In the genomic region with DNA sequence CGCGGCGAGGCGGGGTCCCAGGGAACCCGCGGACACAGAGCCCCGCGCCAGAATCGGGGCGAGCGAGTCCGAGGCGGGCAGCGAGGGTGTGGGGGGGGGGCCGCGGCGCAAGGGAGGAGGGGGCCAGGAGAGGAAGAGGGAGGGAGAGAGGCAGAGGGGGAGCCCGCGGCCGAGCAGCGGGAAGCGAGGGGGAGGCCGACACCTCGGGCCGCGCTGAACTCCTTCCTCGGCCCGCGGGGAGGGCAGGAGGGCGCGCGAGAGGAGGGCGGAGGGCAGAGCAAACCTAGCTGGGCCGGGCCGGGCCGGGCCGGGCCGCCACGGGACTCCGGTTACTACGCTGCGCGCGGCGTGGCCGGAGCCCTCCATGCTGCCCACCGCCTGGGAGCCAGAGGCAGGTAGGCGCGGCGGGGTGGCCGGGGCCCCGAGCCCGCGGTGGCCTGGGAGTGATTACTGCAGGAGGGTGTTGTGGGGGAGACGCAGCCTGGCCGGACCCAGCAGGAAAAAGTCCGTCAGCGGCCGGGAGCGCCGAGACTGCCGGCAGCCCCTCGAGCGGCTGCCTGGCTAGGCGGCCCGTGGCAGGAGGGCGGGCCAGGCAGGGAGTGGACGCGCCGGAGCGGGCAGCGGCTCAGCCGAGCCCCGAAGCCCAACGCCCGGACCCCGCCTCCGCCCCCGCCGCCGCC, we compare ENCODE assay signal across 8 mouse cellular contexts. TPM values are rescaled to one million over a fixed set of nuclear protein-coding genes. Genes with fewer than 3 reads are reported as not detected.
DNase-seq lines count a peak whose midpoint lies in the region; ATAC-seq and TF ChIP-seq lines count a peak whose summit lies in the region.
"Had no signal": no experiment of that assay in that cellular context is flagged by ENCODE, and none has a peak within 500 bp of the region (broad histone marks: within the 10 kb centered on the region; RNA-seq: fewer than 3 reads in every experiment).

No protein-coding gene starts in this region.

- in situ Hi-C loops in ES-E14 (cut with MboI; ENCODE audit: low sequenced_read_pairs in 2 of 2, unreplicated experiment in 2 of 2) = no loop called here

- under 1% methylated on average over 42 of the region's 81 CpGs for WGBS in forebrain, embryonic 13.5 days
- WGBS in kidney, embryonic 15.5 days = under 1% methylated on average over 58 of the region's 81 CpGs

- peak overlapping the region; percentile 74 for H3K9ac ChIP-seq in ES-E14 (ENCODE audit: insufficient read depth, low read depth, low read length, poor library complexity, severe bottlenecking)
- H3K9ac ChIP-seq in forebrain, embryonic 13.5 days = peak overlapping the region; percentile 77
- H3K9ac ChIP-seq in kidney, embryonic 15.5 days = peak overlapping the region; percentile 85

- peaks cover 62% of the 10 kb centered on the region for H3K27me3 ChIP-seq in forebrain, embryonic 13.5 days
- peaks cover 5% of the 10 kb centered on the region; the same call in 1 of the 2 replicates for H3K27me3 ChIP-seq in kidney, embryonic 15.5 days

- H3K9me3 ChIP-seq in ES-E14 (ENCODE audit: control insufficient read depth, insufficient read depth, low read depth, low read length) = no peaks in the 10 kb centered on the region
- no peaks in the 10 kb centered on the region for H3K9me3 ChIP-seq in forebrain, embryonic 13.5 days (replicated peaks)
- no peaks in the 10 kb centered on the region for H3K9me3 ChIP-seq in kidney, embryonic 15.5 days (replicated peaks)

- ATAC-seq in forebrain, embryonic 13.5 days = peak; percentile 27; the same call in 1 of the 2 replicates
- ATAC-seq in kidney, embryonic 15.5 days (replicated peaks; ENCODE audit: low FRiP score) = peak; percentile 50
- ATAC-seq in megakaryocyte, adult 5-6 weeks (ENCODE audit: poor library complexity, severe bottlenecking) = peak; percentile 51

- H3K4me2 ChIP-seq in forebrain, embryonic 13.5 days = peak overlapping the region; percentile 99
- peak overlapping the region; percentile 84 for H3K4me2 ChIP-seq in kidney, embryonic 15.5 days

- intact Hi-C loops in left cerebral cortex, postnatal 36 days (cut with DNase I) = no loop called here

- DNase-seq in CD4-positive helper T cell, adult 2 months (ENCODE audit: low read depth, low spot score) = peak; percentile 51
- DNase-seq in ES-E14 (ENCODE audit: low read depth, low spot score) = no peak
- no peak for DNase-seq in left cerebral cortex, postnatal 36 days (ENCODE audit: low spot score in 2 of 2)
- DNase-seq in layer of hippocampus, adult 11-12 months (ENCODE audit: low spot score) = no peak

- peak overlapping the region; percentile 67 to 84 for H3K4me3 ChIP-seq in ES-E14 (ENCODE audit: insufficient read depth in 1 of 2, low read depth in 1 of 2, low read length in 2 of 2, poor library complexity in 1 of 2, severe bottlenecking in 1 of 2)
- H3K4me3 ChIP-seq in forebrain, embryonic 13.5 days = peak overlapping the region; percentile 59
- H3K4me3 ChIP-seq in kidney, embryonic 15.5 days (replicated peaks) = peak overlapping the region; percentile 66

- no peak overlapping the region for H3K27ac ChIP-seq in ES-E14 (ENCODE audit: insufficient read depth, low read depth, low read length, poor library complexity, severe bottlenecking)
- H3K27ac ChIP-seq in forebrain, embryonic 13.5 days = no peak overlapping the region
- peak overlapping the region; percentile 94 for H3K27ac ChIP-seq in kidney, embryonic 15.5 days

- H3K4me1 ChIP-seq in ES-E14 (ENCODE audit: control insufficient read depth in 2 of 2, insufficient read depth in 2 of 2, low read length in 2 of 2, poor library complexity in 1 of 2) = peaks cover 2 to 14% of the 10 kb centered on the region in 2 experiments; a peak in 3 of 4 replicates
- H3K4me1 ChIP-seq in forebrain, embryonic 13.5 days = peaks cover 44% of the 10 kb centered on the region
- H3K4me1 ChIP-seq in kidney, embryonic 15.5 days = peaks cover 78% of the 10 kb centered on the region

- no peaks in the 10 kb centered on the region for H3K36me3 ChIP-seq in ES-E14 (ENCODE audit: control insufficient read depth, insufficient read depth, low read length, poor library complexity, severe bottlenecking)
- H3K36me3 ChIP-seq in forebrain, embryonic 13.5 days (ENCODE audit: poor library complexity, severe bottlenecking) = no peaks in the 10 kb centered on the region
- no peaks in the 10 kb centered on the region for H3K36me3 ChIP-seq in kidney, embryonic 15.5 days

TF ChIP-seq in ES-E14, 5 proteins besides CTCF, POLR2A, EP300 and RAD21:
- TF ChIP-seq MAFK (IDR thresholded peaks at IDR 0.05; ENCODE audit: insufficient read depth, low read depth, low read length) (no peak), ZNF384 (IDR thresholded peaks at IDR 0.05; ENCODE audit: low read depth, low read length) (no peak), ZC3H11A (IDR thresholded peaks at IDR 0.05; ENCODE audit: borderline replicate concordance, low read depth, low read length) (no peak), CHD2 (IDR thresholded peaks at IDR 0.05; ENCODE audit: low read depth, low read length) (no peak), HCFC1 (IDR thresholded peaks at IDR 0.05; ENCODE audit: borderline replicate concordance, insufficient read depth, low read length) (no peak)
TF ChIP-seq in ES-E14: peak in this region for 0.

RNA-seq across cellular contexts. Expression of gene AC109138.7, which starts 0.8 kb away (rescaled TPM):
- not detected in 2 replicates for total RNA-seq in ES-E14 (2012; rRNA removed)
- polyA plus RNA-seq in forebrain, embryonic 13.5 days (2015; fragmentation: Nextera tagmentation; extraction: Ambion mirVana) = not detected in 2 replicates
- polyA plus RNA-seq in kidney, embryonic 15.5 days (2015; fragmentation: Nextera tagmentation; extraction: Ambion mirVana) = not detected in 2 replicates
- total RNA-seq in megakaryocyte, adult 5-6 weeks (2015) = not detected in 2 replicates
- not detected in 2 replicates for total RNA-seq in megakaryocyte, adult 5-6 weeks (2017)
- not detected for total RNA-seq in left cerebral cortex, postnatal 36 days (2021)
- polyA plus RNA-seq: gonadal fat pad, adult 2 months had no signal

RNA-seq across cellular contexts. Expression of gene Clcf1, which starts 0.9 kb away (rescaled TPM):
- total RNA-seq in ES-E14 (2012; rRNA removed) = 2.2 and 2.7 TPM in 2 replicates
- 0.63 and 0.76 TPM in 2 replicates for polyA plus RNA-seq in forebrain, embryonic 13.5 days (2015; fragmentation: Nextera tagmentation; extraction: Ambion mirVana)
- 5.1 and 6.8 TPM in 2 replicates for polyA plus RNA-seq in kidney, embryonic 15.5 days (2015; fragmentation: Nextera tagmentation; extraction: Ambion mirVana)
- total RNA-seq in megakaryocyte, adult 5-6 weeks (2015) = 1.4 and 2.9 TPM in 2 replicates
- 0.40 and 2.2 TPM in 2 replicates for total RNA-seq in megakaryocyte, adult 5-6 weeks (2017)
- total RNA-seq in left cerebral cortex, postnatal 36 days (2021) = 1 to 10 TPM in 1 of 2 experiments, under 1 TPM in 1; 0.84 to 1.2 TPM

RNA-seq across cellular contexts. Expression of gene Rad9a, which starts 13.4 kb away (rescaled TPM):
- total RNA-seq in ES-E14 (2012; rRNA removed) = 33.1 and 42.1 TPM in 2 replicates
- polyA plus RNA-seq in forebrain, embryonic 13.5 days (2015; fragmentation: Nextera tagmentation; extraction: Ambion mirVana) = 28.9 and 34.7 TPM in 2 replicates
- polyA plus RNA-seq in kidney, embryonic 15.5 days (2015; fragmentation: Nextera tagmentation; extraction: Ambion mirVana) = 37.2 and 38.2 TPM in 2 replicates
- total RNA-seq in megakaryocyte, adult 5-6 weeks (2015) = 32.8 and 36.7 TPM in 2 replicates
- total RNA-seq in megakaryocyte, adult 5-6 weeks (2017) = 21.4 and 22.8 TPM in 2 replicates
- total RNA-seq in left cerebral cortex, postnatal 36 days (2021) = 10 to 100 TPM in 1 of 2 experiments, 1 to 10 TPM in 1; 6.1 to 10.8 TPM

RNA-seq across cellular contexts. Expression of gene Pold4, which starts 16.8 kb away (rescaled TPM):
- 6.2 and 8.7 TPM in 2 replicates for total RNA-seq in ES-E14 (2012; rRNA removed)
- polyA plus RNA-seq in forebrain, embryonic 13.5 days (2015; fragmentation: Nextera tagmentation; extraction: Ambion mirVana) = 13.1 and 14.2 TPM in 2 replicates
- polyA plus RNA-seq in kidney, embryonic 15.5 days (2015; fragmentation: Nextera tagmentation; extraction: Ambion mirVana) = 23.2 and 27.4 TPM in 2 replicates
- total RNA-seq in megakaryocyte, adult 5-6 weeks (2015) = 98.9 and 105 TPM in 2 replicates
- 102 and 122 TPM in 2 replicates for total RNA-seq in megakaryocyte, adult 5-6 weeks (2017)
- total RNA-seq in left cerebral cortex, postnatal 36 days (2021) = 10 to 100 TPM; 15.9 to 17.8 TPM

RNA-seq across cellular contexts. Expression of gene Ppp1ca, which starts 23.0 kb away (rescaled TPM):
- 407 and 426 TPM in 2 replicates for total RNA-seq in ES-E14 (2012; rRNA removed)
- 664 and 700 TPM in 2 replicates for polyA plus RNA-seq in forebrain, embryonic 13.5 days (2015; fragmentation: Nextera tagmentation; extraction: Ambion mirVana)
- 953 and 971 TPM in 2 replicates for polyA plus RNA-seq in kidney, embryonic 15.5 days (2015; fragmentation: Nextera tagmentation; extraction: Ambion mirVana)
- 496 and 536 TPM in 2 replicates for total RNA-seq in megakaryocyte, adult 5-6 weeks (2015)
- total RNA-seq in megakaryocyte, adult 5-6 weeks (2017) = 639 and 705 TPM in 2 replicates
- 100 to 1,000 TPM; 292 to 320 TPM for total RNA-seq in left cerebral cortex, postnatal 36 days (2021)
